24 mouse cellular contexts compared by ENCODE assay signal in the genomic region with DNA sequence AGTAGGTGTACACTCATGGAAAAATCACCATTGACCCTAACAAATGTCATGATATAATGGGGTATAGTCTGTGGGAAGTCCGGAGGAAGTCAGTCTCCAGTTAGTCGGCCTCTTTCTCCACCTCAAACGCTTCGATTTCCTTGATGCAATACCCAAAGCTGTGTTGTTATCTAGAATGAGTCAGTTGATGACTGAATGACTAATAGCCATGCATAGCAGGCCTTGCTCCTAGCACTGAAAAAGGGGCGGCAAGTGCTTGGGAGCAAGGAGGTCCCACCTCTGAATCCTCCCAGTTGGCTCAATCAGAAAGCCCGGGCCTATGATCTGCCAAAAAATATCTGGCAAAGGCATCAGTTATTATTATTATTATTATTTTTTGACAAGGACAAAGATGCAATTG.
A peak's percentile ranks its signal among the peaks of the same experiment; 100 is the strongest.
DNase-seq lines count a peak whose midpoint lies in the region; ATAC-seq and TF ChIP-seq lines count a peak whose summit lies in the region.
"Had no signal": no experiment of that assay in that cellular context is flagged by ENCODE, and none has a peak within 500 bp of the region (broad histone marks: within the 10 kb centered on the region; RNA-seq: fewer than 3 reads in every experiment).

No protein-coding gene starts in this region.

- DNase-seq in adrenal gland, adult 2 months: peak; percentile 34
- no peak for DNase-seq in adrenal gland, postnatal 10 days
- DNase-seq in kidney, adult 2 months: peak; percentile 53
- no peak for DNase-seq in kidney, adult 18-20 months
- DNase-seq in layer of hippocampus, postnatal 25 days (ENCODE audit: extremely low spot score in 1 of 2, low spot score in 1 of 2): no peak
- DNase-seq: cerebellum, adult 11 months; cerebellum, postnatal 25 days; embryo, embryonic 11 days; gastrocnemius, postnatal 36 days; layer of hippocampus, postnatal 36 days; lung, adult 2 months; lung, postnatal 4 days; right cerebral cortex, adult 18-20 months; thymus, postnatal 25 days had no signal

- no peaks in the 10 kb centered on the region for H3K79me2 ChIP-seq in C2C12 (ENCODE audit: control insufficient read depth, insufficient read depth)

- 71% methylated on average over 6 of the region's 6 CpGs for WGBS in kidney, adult 2 months

- H3K4me3 ChIP-seq in kidney, adult 2 months (ENCODE audit: insufficient read depth, low read depth, low read length): no peak overlapping the region
- no peak overlapping the region for H3K4me3 ChIP-seq in C2C12 (ENCODE audit: insufficient read depth, poor library complexity, severe bottlenecking)
- H3K4me3 ChIP-seq: heart, embryonic 13.5 days; liver, embryonic 12.5 days; midbrain, embryonic 12.5 days; neural tube, embryonic 13.5 days had no signal

- H3K79me3 ChIP-seq in C2C12 (ENCODE audit: low read depth): no peaks in the 10 kb centered on the region

- 0 out of 2 replicates have a peak, but pooled peaks have one; percentile 30 for ATAC-seq in megakaryocyte, adult 5-6 weeks (ENCODE audit: poor library complexity, severe bottlenecking)
- ATAC-seq in inflammation-experienced regulatory T-cells, adult 6 months: no peak
- ATAC-seq: forebrain, embryonic 16.5 days; hindbrain, embryonic 16.5 days; liver, embryonic 12.5 days had no signal

- TF ChIP-seq POLR2A in kidney, adult 2 months (IDR thresholded peaks at IDR 0.05; ENCODE audit: low read depth, low read length): no peak

- H3K36me3 ChIP-seq in kidney, adult 2 months (ENCODE audit: control insufficient read depth, insufficient read depth, low read length): no peaks in the 10 kb centered on the region
- no peaks in the 10 kb centered on the region for H3K36me3 ChIP-seq in C2C12 (ENCODE audit: control insufficient read depth, insufficient read depth)
- H3K36me3 ChIP-seq: heart, embryonic 13.5 days; liver, embryonic 12.5 days; midbrain, embryonic 12.5 days; neural tube, embryonic 13.5 days had no signal

- TF ChIP-seq CTCF in kidney, adult 2 months (conservative IDR thresholded peaks at IDR 0.05; ENCODE audit: insufficient read depth, insufficient read length, low read depth, low read length): no peak
- TF ChIP-seq CTCF in C2C12 (IDR thresholded peaks at IDR 0.05; ENCODE audit: control insufficient read depth, insufficient read depth, insufficient read length): no peak

- H3K27ac ChIP-seq in kidney, adult 2 months (ENCODE audit: insufficient read depth, low read depth, low read length): no peak overlapping the region
- H3K27ac ChIP-seq: heart, embryonic 13.5 days; liver, embryonic 12.5 days; midbrain, embryonic 12.5 days; neural tube, embryonic 13.5 days had no signal

- no peaks in the 10 kb centered on the region for H3K27me3 ChIP-seq in kidney, adult 2 months (replicated peaks; ENCODE audit: control insufficient read depth, insufficient read depth, low read length)
- no peaks in the 10 kb centered on the region for H3K27me3 ChIP-seq in C2C12 (ENCODE audit: control insufficient read depth, insufficient read depth, insufficient read length)
- H3K27me3 ChIP-seq: CH12.LX; heart, embryonic 13.5 days; liver, embryonic 12.5 days; midbrain, embryonic 12.5 days; neural tube, embryonic 13.5 days had no signal

- peaks cover 8% of the 10 kb centered on the region; the same call in 1 of the 2 replicates for H3K4me1 ChIP-seq in kidney, adult 2 months (ENCODE audit: control insufficient read depth, insufficient read depth, low read length)
- H3K4me1 ChIP-seq: midbrain, embryonic 12.5 days had no signal

- H3ac ChIP-seq in C2C12 (ENCODE audit: control insufficient read depth, insufficient read length, low read depth): no peak overlapping the region

TF ChIP-seq in C2C12, 6 proteins besides CTCF, POLR2A, EP300 and RAD21:
- TF ChIP-seq MYOD1 (IDR thresholded peaks at IDR 0.05; ENCODE audit: control insufficient read depth, insufficient read length, low read depth): peak; percentile 14
- TF ChIP-seq MYOG (IDR thresholded peaks at IDR 0.05; ENCODE audit: control insufficient read depth, extremely low read depth, insufficient read length): no peak
- peak; percentile 42 for TF ChIP-seq FOSL1 (IDR thresholded peaks at IDR 0.05; ENCODE audit: insufficient read depth, low read length, poor library complexity, severe bottlenecking)
- peak; percentile 83 for TF ChIP-seq CEBPB (IDR thresholded peaks at IDR 0.05; ENCODE audit: low read depth)

Comparison
In these comparisons a context has a peak if more than half of its experiments do, and no peak if none do; other contexts are left out.
1. DNase-seq: peak in adrenal gland, adult 2 months (single experiment) and kidney, adult 2 months (single experiment); none in adrenal gland, postnatal 10 days (single experiment), kidney, adult 18-20 months (single experiment) and layer of hippocampus, postnatal 25 days (0 of 2).